Mouse (Mus musculus) liver, embryonic 14.5 days (tissue): Measurements from ENCODE around the gene Ankrd11.

Experiments
- CTCF ChIP-seq: IDR thresholded peaks from 2 replicates; pipeline ENCODE4 v1.5.1; 2016; ENCODE audit warnings: antibody characterized with exemption, low read depth, control low read depth
- EP300 ChIP-seq: IDR thresholded peaks from 2 replicates; pipeline ENCODE4 v1.6.1; 2016; ENCODE audit warnings: antibody characterized with exemption, low read depth

- no peak for TF ChIP-seq EP300
- TF ChIP-seq CTCF = no peak
Observed at GRCm38 (mm10) chr8:122878231-122878630, 163.8 kb downstream of the Ankrd11 start.
